Mouse (Mus musculus): Measurements from ENCODE around the gene Prm3. TPM values are rescaled to one million over a fixed set of nuclear protein-coding genes. Genes with fewer than 3 reads are reported as not detected.
A peak's percentile ranks its signal among the peaks of the same experiment; 100 is the strongest.

The Prm3 gene
- polyA plus RNA-seq, 1 experiment from 2014 or later, result not detected

DNA sequence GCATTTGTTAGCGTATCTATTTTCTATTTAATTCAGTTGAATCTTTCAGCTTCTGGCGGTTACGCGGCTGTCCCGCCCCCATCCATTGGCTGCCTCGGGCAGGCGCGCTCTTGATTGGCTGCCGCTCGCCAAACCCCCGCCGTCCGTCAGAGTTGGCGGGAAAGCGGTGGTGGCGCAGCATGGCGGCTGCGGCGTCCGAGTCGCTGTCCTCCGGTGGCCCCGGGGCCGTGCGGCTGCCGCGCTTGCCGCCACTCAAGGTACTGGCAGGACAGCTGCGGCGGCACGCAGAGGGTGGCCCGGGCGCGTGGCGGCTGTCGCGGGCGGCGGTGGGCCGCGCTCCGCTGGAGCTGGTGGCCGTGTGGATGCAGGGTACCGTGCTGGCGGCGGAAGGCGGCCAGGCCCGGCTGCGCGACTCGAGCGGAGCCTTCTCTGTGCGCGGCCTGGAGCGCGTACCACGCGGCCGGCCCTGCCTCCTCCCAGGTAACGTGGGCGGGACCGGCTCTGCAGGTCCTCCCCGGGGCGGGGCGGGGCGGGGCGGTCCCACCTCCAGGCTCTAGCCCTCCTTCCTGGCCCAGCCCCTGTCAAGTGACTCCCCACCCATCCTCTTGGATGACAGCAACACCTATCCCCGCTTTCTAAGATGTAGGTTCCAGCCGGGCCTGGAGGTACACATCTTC, 44.3 kb upstream of the Prm3 start, which contains the start of gene Rmi2:
TSS of gene Rmi2 (plus strand) at position 149 of the 677 bp plus-strand sequence.
- Histone ChIP-seq H3K4me3 (ENCODE audit: low read depth, low read length) (peak within 1 kb of the TSS; percentile 65), H3K9ac (replicated peaks; ENCODE audit: low read depth) (no peak within 1 kb of the TSS), H3K9me3 (ENCODE audit: low read length) (no peaks in the 10 kb centered on the region), H3K27ac (ENCODE audit: low read length) (no peak within 1 kb of the TSS; the same call in 1 of the 2 replicates), H3K4me1 (ENCODE audit: insufficient read depth, low read depth, low read length) (peaks cover 10% of the 10 kb centered on the region; the same call in 1 of the 2 replicates), H3K36me3 (ENCODE audit: insufficient read depth, low read length) (no peaks in the 10 kb centered on the region), H3K27me3 (replicated peaks; ENCODE audit: insufficient read depth, low read length) (no peaks in the 10 kb centered on the region), H3K4me2 (replicated peaks; ENCODE audit: low read depth, low read length) (peak within 1 kb of the TSS; percentile 95)
- ATAC-seq, result peak; percentile 92
- DNase-seq (ENCODE audit: low spot score), result peak; percentile 94
- no peak for TF ChIP-seq EP300 (IDR thresholded peaks at IDR 0.05)
- no peak for TF ChIP-seq CTCF (IDR thresholded peaks at IDR 0.05)
- under 1% methylated on average over 46 of the region's 69 CpGs for WGBS

DNA sequence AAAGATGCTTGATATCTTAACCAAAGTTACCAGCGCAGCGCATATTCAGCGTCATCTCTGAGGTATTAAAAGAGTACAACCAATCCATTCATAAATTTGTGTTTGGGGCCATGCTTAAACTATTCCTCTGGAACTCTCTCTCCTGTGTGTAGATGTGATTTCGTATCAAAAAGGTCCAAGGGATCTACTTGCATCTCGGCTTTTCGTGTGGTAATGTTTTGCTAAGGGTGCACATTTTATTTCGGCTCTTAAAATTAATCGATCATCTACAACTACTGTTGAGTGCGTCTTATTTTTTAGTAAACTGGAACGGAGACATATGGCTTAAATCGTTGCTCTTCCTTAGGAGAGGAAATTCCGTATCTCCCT, 43.8 kb upstream of the Prm3 start:
- H3K4me2 ChIP-seq (replicated peaks; ENCODE audit: low read depth, low read length), result peak overlapping the region; percentile 95
- no peaks in the 10 kb centered on the region for H3K9me3 ChIP-seq (ENCODE audit: low read length)
- 5% methylated on average over 12 of the region's 12 CpGs for WGBS
- no peak for ATAC-seq
- no peaks in the 10 kb centered on the region for H3K36me3 ChIP-seq (ENCODE audit: insufficient read depth, low read length)
- no peak overlapping the region for H3K9ac ChIP-seq (replicated peaks; ENCODE audit: low read depth)
- DNase-seq (ENCODE audit: low spot score), result no peak
- peak overlapping the region; percentile 65 for H3K4me3 ChIP-seq (ENCODE audit: low read depth, low read length)
- H3K4me1 ChIP-seq (ENCODE audit: insufficient read depth, low read depth, low read length), result peaks cover 10% of the 10 kb centered on the region; the same call in 1 of the 2 replicates
- TF ChIP-seq EP300 (IDR thresholded peaks at IDR 0.05), result no peak
- TF ChIP-seq CTCF (IDR thresholded peaks at IDR 0.05), result no peak
- H3K27ac ChIP-seq (ENCODE audit: low read length), result no peak overlapping the region
- H3K27me3 ChIP-seq (replicated peaks; ENCODE audit: insufficient read depth, low read length), result no peaks in the 10 kb centered on the region

DNA sequence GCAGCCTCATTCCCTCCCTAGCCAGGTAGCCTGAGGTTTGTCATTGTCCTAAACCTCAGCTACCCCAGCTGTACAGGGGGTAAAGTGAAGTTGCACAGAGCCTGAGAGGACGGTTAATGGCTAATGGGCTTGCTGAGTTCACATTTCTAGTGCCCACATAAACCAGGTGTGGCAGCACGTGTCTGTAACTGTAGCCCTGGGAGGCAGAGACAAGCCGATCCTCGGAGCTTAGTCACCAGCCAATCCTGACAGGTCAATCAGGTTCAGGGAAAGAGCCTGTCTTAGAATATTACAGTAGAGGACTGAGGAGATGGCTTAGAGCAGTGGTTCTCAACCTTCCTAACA, 37.7 kb upstream of the Prm3 start:
- no peak overlapping the region for H3K4me2 ChIP-seq (replicated peaks; ENCODE audit: low read depth, low read length)
- TF ChIP-seq CTCF (IDR thresholded peaks at IDR 0.05) (no peak), EP300 (IDR thresholded peaks at IDR 0.05) (no peak)
- no peaks in the 10 kb centered on the region for H3K36me3 ChIP-seq (ENCODE audit: insufficient read depth, low read length)
- WGBS, result 58% methylated on average over 4 of the region's 4 CpGs
- ATAC-seq (no peak), DNase-seq (ENCODE audit: low spot score) (no peak)
- no peak overlapping the region for H3K4me3 ChIP-seq (ENCODE audit: low read depth, low read length)
- H3K27me3 ChIP-seq (replicated peaks; ENCODE audit: insufficient read depth, low read length), result 0 out of 2 replicates have a peak, but pooled peaks cover 4% of the 10 kb centered on the region
- H3K9me3 ChIP-seq (ENCODE audit: low read length), result no peaks in the 10 kb centered on the region
- H3K27ac ChIP-seq (ENCODE audit: low read length), result no peak overlapping the region
- no peaks in the 10 kb centered on the region for H3K4me1 ChIP-seq (ENCODE audit: insufficient read depth, low read depth, low read length)
- no peak overlapping the region for H3K9ac ChIP-seq (replicated peaks; ENCODE audit: low read depth)

- 78% methylated on average over 7 of the region's 7 CpGs for WGBS
Observed at GRCm38 (mm10) chr16:10827766-10828460, 37.2 kb upstream of the Prm3 start.

GRCm38 (mm10) chr16:10827269-10827668, 36.6 kb upstream of the Prm3 start:
- no peaks in the 10 kb centered on the region for H3K9me3 ChIP-seq (ENCODE audit: low read length)
- no peak overlapping the region for H3K9ac ChIP-seq (replicated peaks; ENCODE audit: low read depth)
- 0 out of 2 replicates have a peak, but pooled peaks cover 4% of the 10 kb centered on the region for H3K27me3 ChIP-seq (replicated peaks; ENCODE audit: insufficient read depth, low read length)
- no peak overlapping the region for H3K4me2 ChIP-seq (replicated peaks; ENCODE audit: low read depth, low read length)
- 88% methylated on average over 9 of the region's 9 CpGs for WGBS
- ATAC-seq, result no peak
- no peak overlapping the region for H3K4me3 ChIP-seq (ENCODE audit: low read depth, low read length)
- H3K36me3 ChIP-seq (ENCODE audit: insufficient read depth, low read length), result no peaks in the 10 kb centered on the region
- H3K27ac ChIP-seq (ENCODE audit: low read length), result no peak overlapping the region
- no peaks in the 10 kb centered on the region for H3K4me1 ChIP-seq (ENCODE audit: insufficient read depth, low read depth, low read length)
- DNase-seq (ENCODE audit: low spot score), result no peak
- no peak for TF ChIP-seq EP300 (IDR thresholded peaks at IDR 0.05)
- no peak for TF ChIP-seq CTCF (IDR thresholded peaks at IDR 0.05)

More at GRCm38 (mm10) chr16:10827766-10828460, 37.2 kb upstream of the Prm3 start:
- no peak for DNase-seq (ENCODE audit: low spot score)
- Histone ChIP-seq H3K27ac (ENCODE audit: low read length) (no peak overlapping the region), H3K36me3 (ENCODE audit: insufficient read depth, low read length) (no peaks in the 10 kb centered on the region), H3K4me1 (ENCODE audit: insufficient read depth, low read depth, low read length) (no peaks in the 10 kb centered on the region), H3K27me3 (replicated peaks; ENCODE audit: insufficient read depth, low read length) (0 out of 2 replicates have a peak, but pooled peaks cover 4% of the 10 kb centered on the region), H3K9ac (replicated peaks; ENCODE audit: low read depth) (no peak overlapping the region), H3K9me3 (ENCODE audit: low read length) (no peaks in the 10 kb centered on the region), H3K4me2 (replicated peaks; ENCODE audit: low read depth, low read length) (no peak overlapping the region), H3K4me3 (ENCODE audit: low read depth, low read length) (no peak overlapping the region)
- ATAC-seq, result no peak
- TF ChIP-seq CTCF (IDR thresholded peaks at IDR 0.05), result no peak
- TF ChIP-seq EP300 (IDR thresholded peaks at IDR 0.05), result no peak

- H3K9ac ChIP-seq (replicated peaks; ENCODE audit: low read depth), result no peak overlapping the region
- no peak overlapping the region for H3K4me3 ChIP-seq (ENCODE audit: low read depth, low read length)
- DNase-seq (ENCODE audit: low spot score) (no peak), ATAC-seq (no peak)
- 77% methylated on average over 4 of the region's 4 CpGs for WGBS
- H3K9me3 ChIP-seq (ENCODE audit: low read length), result no peaks in the 10 kb centered on the region
- no peaks in the 10 kb centered on the region for H3K4me1 ChIP-seq (ENCODE audit: insufficient read depth, low read depth, low read length)
- 0 out of 2 replicates have a peak, but pooled peaks cover 4% of the 10 kb centered on the region for H3K27me3 ChIP-seq (replicated peaks; ENCODE audit: insufficient read depth, low read length)
- H3K36me3 ChIP-seq (ENCODE audit: insufficient read depth, low read length), result no peaks in the 10 kb centered on the region
- no peak overlapping the region for H3K4me2 ChIP-seq (replicated peaks; ENCODE audit: low read depth, low read length)
- no peak for TF ChIP-seq EP300 (IDR thresholded peaks at IDR 0.05)
- TF ChIP-seq CTCF (IDR thresholded peaks at IDR 0.05), result no peak
- no peak overlapping the region for H3K27ac ChIP-seq (ENCODE audit: low read length)
Observed at GRCm38 (mm10) chr16:10825840-10826239, 35.1 kb upstream of the Prm3 start.

All from lung, postnatal 0 days (tissue).